Mouse (Mus musculus) midbrain, embryonic 11.5 days (tissue): ENCODE measurements around the gene Lrrc25. TPM values are rescaled to one million over a fixed set of nuclear protein-coding genes. Genes with fewer than 3 reads are reported as not detected.

Experiments
- polyA plus RNA-seq: library from polyadenylated mRNA; unstranded; fragments of >200 nt; fragmentation: Nextera tagmentation; extraction: Ambion mirVana; gene quantifications from 2 replicates; pipeline ENCODE4 v1.2.1, GENCODE M21; 2014

Lrrc25 gene
- polyA plus RNA-seq, 1 experiment from 2014 or later, result 1.2 TPM

Other genes starting within 250 kb of the Lrrc25 start
- gene Comp, start 242.6 kb upstream of the Lrrc25 start, polyA plus RNA-seq, result 0.21 TPM in 1 of 2 replicates, not detected in the other
- gene Crtc1, start 176.6 kb upstream of the Lrrc25 start, polyA plus RNA-seq, result 11.8 and 12.9 TPM in 2 replicates
- 12.6 and 13.1 TPM in 2 replicates for gene Klhl26, start 139.2 kb upstream of the Lrrc25 start, polyA plus RNA-seq
- gene Tmem59l, start 128.8 kb upstream of the Lrrc25 start, polyA plus RNA-seq, result 12.3 TPM in 2 replicates
- gene Crlf1, start 123.0 kb upstream of the Lrrc25 start, polyA plus RNA-seq, result 0.23 and 0.90 TPM in 2 replicates
- gene Rex1bd, start 109.4 kb upstream of the Lrrc25 start, polyA plus RNA-seq, result 126 and 129 TPM in 2 replicates
- gene Uba52, start 105.4 kb upstream of the Lrrc25 start, polyA plus RNA-seq, result 774 and 852 TPM in 2 replicates
- 203 and 215 TPM in 2 replicates for gene Fkbp8, start 88.4 kb upstream of the Lrrc25 start, polyA plus RNA-seq
- 48.0 and 50.0 TPM in 2 replicates for gene Kxd1, start 88.2 kb upstream of the Lrrc25 start, polyA plus RNA-seq
- 13.0 TPM in 2 replicates for gene Ell, start 76.7 kb upstream of the Lrrc25 start, polyA plus RNA-seq
- 46.1 and 56.0 TPM in 2 replicates for gene Isyna1, start 21.8 kb upstream of the Lrrc25 start, polyA plus RNA-seq
- gene Ssbp4, start 7.3 kb upstream of the Lrrc25 start, polyA plus RNA-seq, result 87.8 and 96.9 TPM in 2 replicates
- gene Gdf15, start 16.3 kb downstream of the Lrrc25 start, polyA plus RNA-seq, result 0.10 and 0.11 TPM in 2 replicates
- gene Pgpep1, start 44.2 kb downstream of the Lrrc25 start, polyA plus RNA-seq, result 103 and 108 TPM in 2 replicates
- 305 and 326 TPM in 2 replicates for gene Lsm4, start 57.1 kb downstream of the Lrrc25 start, polyA plus RNA-seq
- 119 and 138 TPM in 2 replicates for gene Jund, start 82.8 kb downstream of the Lrrc25 start, polyA plus RNA-seq
- gene Iqcn, start 87.3 kb downstream of the Lrrc25 start, polyA plus RNA-seq, result 0.04 TPM in 1 of 2 replicates, not detected in the other
- not detected in 2 replicates for gene Gm3336, start 102.4 kb downstream of the Lrrc25 start, polyA plus RNA-seq
- 0.16 TPM in 1 of 2 replicates, not detected in the other for gene Pde4c, start 107.6 kb downstream of the Lrrc25 start, polyA plus RNA-seq
- gene Rab3a, start 138.5 kb downstream of the Lrrc25 start, polyA plus RNA-seq, result 56.6 and 66.1 TPM in 2 replicates
- gene Mpv17l2, start 144.8 kb downstream of the Lrrc25 start, polyA plus RNA-seq, result 28.3 and 29.6 TPM in 2 replicates
- 25.4 and 30.2 TPM in 2 replicates for gene Pik3r2, start 160.6 kb downstream of the Lrrc25 start, polyA plus RNA-seq
- gene Mast3, start 188.9 kb downstream of the Lrrc25 start, polyA plus RNA-seq, result 9.1 and 10.1 TPM in 2 replicates
- gene Il12rb1, start 192.3 kb downstream of the Lrrc25 start, polyA plus RNA-seq, result 0.38 TPM in 1 of 2 replicates, not detected in the other
- 7.1 and 8.0 TPM in 2 replicates for gene Arrdc2, start 223.6 kb downstream of the Lrrc25 start, polyA plus RNA-seq
- 10.9 and 12.4 TPM in 2 replicates for gene Kcnn1, start 247.1 kb downstream of the Lrrc25 start, polyA plus RNA-seq